Mouse (Mus musculus): ENCODE data around the gene Ptprj.
"Not testable (repeated sequence)": the region's sequence is repeated elsewhere in the genome, so short reads cannot be mapped to it uniquely, and the experiment has no call there.

Gene Ptprj

GRCm38 (mm10) chr2:90577451-90578279 lies 2.8 kb downstream of the Ptprj start:
- no peak for DNase-seq (ENCODE audit: inconsistent ontology term)

DNA sequence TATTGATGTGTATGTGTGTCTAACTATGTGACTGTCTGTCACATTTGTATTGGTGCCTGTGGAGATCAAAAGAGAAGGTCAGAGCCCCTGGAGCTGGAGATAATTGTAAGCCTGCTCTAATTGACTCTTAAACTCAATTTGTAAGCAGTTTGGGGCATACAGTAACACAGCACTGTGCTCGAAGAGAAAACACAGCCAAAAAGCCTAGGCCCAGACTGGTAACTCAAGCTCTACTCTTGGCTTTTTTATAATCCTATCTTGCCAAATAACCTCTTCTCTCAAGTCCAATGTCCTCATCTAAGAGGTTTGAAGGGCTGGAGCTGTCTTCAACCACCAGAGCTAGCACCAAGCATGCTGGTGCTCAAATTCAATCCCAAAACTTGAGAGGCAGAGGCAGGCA lies 3.5 kb downstream of the Ptprj start:
- no peak for DNase-seq (ENCODE audit: inconsistent ontology term)

DNA sequence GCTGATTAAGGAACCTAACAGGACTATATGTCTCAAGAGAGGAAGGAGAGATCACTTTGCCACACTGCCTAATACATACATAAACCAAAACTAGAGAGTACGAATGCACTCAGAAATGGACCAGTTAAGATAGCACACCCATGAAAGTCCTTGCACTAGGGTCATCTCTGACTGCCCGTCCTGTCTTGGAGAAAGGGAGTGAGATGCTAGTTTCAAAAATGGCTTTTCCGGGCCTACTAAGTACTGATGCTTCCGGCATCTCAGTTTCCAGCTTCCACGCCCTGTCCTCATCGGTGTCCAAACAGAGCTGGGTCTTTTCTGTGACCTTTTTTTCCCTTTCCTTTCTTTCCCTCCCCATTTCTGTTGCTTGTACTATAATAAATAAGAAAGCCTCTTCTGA lies 4.0 kb downstream of the Ptprj start:
- no peak for DNase-seq (ENCODE audit: inconsistent ontology term)

GRCm38 (mm10) chr2:90575713-90576112 lies 4.7 kb downstream of the Ptprj start:
- DNase-seq (ENCODE audit: inconsistent ontology term), result no peak

- DNase-seq (ENCODE audit: inconsistent ontology term), result no peak
Observed at GRCm38 (mm10) chr2:90575116-90575515, 5.3 kb downstream of the Ptprj start.

DNA sequence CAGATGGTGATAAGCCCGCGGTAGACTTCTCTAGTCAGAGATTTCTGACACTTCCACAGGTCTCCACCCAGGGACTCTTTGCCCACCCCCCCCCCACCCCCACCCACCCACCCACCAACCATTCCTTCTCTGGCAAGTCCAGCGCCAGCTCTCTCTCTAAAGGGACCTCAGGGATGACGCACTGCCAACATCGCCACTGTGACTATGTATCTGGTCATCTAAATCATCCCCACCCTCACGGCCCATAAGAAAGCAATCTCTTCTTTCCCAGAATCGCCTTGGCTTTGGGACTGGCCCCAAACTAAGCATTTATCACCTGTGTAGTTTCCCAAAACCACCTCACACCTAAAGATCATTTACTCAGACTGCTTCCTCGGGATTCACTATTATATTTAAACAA lies 5.9 kb downstream of the Ptprj start:
- DNase-seq (ENCODE audit: inconsistent ontology term), result no peak

DNA sequence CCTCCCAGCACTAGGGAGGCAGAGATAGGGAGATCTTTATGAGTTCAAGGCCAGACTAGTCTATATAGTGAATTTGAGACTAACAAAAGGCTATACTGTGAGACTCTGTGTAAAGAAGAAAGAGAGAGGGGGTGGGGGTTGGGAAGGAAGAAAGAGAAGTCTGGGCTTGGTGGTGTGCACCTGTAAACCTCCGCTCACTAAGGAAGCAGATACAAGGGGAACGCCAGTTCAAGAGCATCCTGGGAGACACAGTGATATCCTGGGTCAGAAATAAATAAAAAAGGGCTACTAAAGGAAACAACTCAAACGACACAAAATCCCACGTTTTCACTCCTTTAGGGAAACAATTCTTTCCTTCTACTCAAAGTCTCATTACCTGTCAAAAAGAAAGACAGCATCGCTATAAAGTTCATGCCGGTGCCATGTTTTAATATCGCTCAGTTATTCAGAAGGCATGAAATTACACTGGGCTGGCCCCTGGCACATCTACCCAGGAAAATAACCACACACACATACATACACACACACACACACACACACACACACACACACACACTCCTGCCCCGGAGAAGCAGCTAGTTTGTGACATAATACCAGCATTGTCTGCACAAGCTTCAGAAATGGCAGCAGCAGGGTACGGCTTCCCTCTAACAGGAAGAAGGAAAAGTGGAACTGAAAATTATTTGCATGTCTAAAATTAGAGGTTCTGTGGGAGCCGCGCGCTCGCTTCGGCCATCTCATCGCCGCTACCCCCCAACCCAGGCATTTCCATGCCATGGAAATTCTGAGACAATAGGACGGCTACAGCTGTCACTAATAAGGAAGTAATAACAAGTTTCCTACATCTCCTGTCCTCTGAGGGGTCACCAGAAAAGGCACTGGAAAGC lies 6.6 kb downstream of the Ptprj start:
- DNase-seq (ENCODE audit: inconsistent ontology term), result peak; percentile 56

DNA sequence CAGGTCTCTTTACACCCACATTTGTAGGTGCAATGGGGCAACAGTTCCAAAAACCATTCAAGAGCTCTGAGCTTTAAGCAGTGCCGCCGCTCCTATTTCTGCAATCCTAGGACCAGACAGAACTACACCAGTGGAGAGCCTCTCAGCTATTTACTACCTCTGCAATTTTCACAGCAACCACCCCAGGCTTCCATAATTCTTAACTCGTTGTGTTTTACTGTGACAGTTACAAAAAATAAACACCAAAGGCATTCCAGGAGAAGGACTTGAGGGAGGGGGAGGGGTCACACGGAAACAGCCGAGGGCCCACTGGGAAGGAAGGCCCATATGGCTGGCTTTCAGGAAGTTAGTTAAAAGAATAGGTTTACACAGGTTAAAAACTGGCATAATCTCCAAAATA lies 8.3 kb downstream of the Ptprj start:
- no peak for DNase-seq (ENCODE audit: inconsistent ontology term)

DNA sequence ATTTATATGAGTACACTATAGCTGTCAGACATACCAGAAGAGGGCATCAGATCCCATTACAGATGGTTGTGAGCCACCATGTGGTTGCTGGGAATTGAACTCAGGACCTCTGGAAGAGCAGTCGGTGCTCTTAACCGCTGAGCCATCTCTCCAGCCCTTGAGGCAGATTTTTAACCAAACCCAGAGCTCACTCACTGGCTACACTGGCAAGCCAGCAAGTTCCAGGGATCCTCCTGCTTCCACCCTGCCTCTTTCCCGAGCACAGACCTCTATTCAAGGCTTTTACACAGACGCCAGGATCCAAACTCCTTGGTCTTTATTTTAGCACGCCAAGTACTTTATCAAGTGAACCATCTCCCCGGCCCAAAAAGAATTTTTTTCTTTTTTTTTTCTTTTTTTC lies 9.0 kb downstream of the Ptprj start:
- not testable (repeated sequence) for DNase-seq (ENCODE audit: inconsistent ontology term)

- no peak for DNase-seq (ENCODE audit: inconsistent ontology term)
Observed at GRCm38 (mm10) chr2:90570871-90571270, 9.6 kb downstream of the Ptprj start.

DNA sequence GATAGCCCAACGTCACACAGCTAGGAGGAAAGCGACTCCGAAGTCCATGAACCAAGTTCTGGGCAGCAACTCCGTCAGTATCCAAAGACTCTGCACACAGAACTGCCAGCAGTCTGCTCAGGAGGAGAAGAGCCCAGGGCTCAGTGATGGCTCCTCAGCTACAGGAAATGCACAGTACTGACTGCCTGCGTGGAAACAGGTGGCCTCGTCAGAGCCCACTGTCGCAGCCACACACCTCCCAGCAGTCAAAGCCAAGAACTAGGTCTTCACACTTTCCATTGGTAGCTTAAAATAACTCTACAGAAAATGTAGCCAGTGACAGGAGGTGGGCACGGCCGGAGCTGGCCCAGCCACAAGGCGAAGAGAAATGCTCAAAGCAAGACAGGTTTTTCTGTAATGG lies 10.2 kb downstream of the Ptprj start:
- DNase-seq (ENCODE audit: inconsistent ontology term), result no peak

DNA sequence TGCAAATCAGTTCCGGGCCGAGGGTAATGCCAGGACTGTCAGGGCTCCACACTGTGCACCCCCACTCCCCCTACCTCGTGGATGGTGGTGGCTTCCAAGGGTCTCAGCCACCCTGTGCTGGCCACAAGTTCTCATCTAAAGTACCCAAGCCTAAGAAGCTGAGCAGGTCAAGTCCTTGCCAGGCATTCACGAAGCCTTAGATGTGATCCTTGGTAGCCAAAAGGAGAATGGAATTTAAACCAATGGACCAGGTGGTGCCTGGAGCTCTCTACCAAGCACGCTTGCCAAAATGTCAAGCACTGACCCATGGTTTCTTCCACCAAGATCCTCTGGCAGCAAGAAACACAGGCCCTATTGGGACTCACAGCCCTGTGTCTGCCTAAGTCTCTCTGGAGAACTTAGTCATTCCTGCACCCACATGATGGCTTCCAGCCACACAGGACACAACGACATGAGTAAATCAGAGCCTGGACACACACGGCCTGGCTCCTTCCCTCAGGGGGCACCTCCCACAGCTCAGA lies 11.4 kb downstream of the Ptprj start:
- peak; percentile 57 for DNase-seq (ENCODE audit: inconsistent ontology term)

DNA sequence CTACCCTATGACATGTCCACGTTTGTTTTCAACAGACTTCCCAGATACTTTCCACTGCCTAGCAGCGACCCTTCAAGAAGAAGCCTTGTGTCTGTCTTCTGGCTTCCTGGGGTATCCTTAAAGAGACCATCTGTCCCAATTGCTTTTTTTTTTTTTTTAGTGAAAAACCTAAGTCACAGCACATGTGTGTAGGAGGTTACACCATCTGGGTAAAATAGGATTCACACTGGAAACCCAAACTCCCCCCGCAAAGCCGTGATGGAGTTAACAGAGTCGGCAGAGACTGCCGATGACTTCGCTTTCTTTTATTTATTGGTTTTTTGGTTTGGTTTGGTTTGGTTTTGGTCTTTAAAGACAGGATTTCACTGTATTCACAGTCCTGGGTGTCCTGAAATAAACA lies 12.4 kb downstream of the Ptprj start:
- no peak for DNase-seq (ENCODE audit: inconsistent ontology term)

DNA sequence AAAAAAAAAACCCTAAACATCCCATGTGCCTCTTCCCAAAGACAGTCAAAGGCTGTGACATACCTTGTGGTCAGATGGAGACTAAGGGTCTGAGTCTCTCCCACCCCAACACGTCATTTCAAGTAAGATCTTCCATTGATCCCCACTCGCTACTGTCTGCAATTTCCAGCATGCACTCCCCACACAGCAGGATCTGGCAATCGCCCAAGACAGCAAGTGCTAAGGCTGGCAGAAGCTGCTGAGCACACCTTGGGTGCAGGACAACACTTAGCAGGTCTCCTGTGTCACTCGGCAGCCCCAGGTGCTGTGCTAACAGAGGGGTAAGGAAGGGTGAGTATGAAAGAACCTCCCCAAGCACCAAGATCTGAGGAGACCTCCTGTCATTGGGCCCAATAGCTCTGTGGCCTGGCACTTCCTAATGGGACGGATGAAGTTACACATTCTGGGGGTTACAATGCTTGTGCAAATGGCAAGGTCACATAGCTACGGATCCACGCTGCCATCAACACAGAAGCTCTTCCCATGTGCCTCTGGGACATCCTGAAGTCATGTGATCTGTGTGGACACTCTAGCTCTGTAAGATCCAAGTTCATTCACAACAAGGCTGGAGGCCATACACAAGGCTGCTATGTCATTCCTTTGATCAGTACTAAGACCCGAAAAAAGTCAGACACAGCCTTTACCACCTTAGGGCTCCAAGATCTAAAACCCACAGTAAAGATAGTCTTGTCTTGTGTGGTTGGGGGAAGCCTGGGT lies 13.5 kb downstream of the Ptprj start:
- no peak for DNase-seq (ENCODE audit: inconsistent ontology term)

DNA sequence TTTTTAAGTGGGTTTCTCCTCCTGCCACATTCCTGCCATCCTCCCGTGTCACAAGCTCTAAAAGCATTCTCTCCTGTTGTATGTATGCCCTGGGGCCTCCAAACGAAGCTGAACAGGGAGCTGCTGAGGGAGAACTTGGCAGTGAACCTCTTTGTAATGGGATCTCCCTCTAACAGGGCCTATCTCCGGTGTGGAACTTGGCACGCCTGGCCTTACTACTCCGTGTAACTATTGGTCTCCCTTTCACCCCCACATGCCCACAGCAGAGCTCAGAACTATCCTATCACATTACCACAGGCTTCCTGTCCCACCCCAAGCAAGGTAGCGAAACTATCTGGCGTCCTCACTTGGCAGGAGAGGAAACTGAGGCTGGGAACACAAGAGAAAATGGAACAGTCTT lies 14.4 kb downstream of the Ptprj start:
- DNase-seq (ENCODE audit: inconsistent ontology term), result peak; percentile 68

GRCm38 (mm10) chr2:90565192-90565929 lies 15.1 kb downstream of the Ptprj start:
- DNase-seq (ENCODE audit: inconsistent ontology term), result no peak

DNA sequence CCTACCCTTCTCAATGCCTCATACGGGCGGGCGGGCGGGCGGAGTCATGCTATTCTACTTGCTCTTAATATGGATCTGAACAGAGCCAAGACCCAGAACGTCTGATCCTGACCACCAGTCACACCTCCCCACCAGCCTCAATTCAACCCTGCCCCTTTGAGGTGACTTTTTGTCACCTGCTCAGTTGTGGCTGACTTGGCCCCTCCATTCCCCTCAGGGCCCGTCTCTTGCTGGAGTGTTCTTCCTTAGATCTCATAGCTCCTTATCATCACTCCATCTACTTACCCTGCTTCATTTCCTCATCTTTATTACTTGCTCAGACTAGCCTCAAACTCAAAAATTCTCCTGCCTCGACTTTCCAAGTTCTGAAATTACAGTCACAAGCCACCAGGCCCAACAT lies 15.9 kb downstream of the Ptprj start:
- no peak for DNase-seq (ENCODE audit: inconsistent ontology term)

DNA sequence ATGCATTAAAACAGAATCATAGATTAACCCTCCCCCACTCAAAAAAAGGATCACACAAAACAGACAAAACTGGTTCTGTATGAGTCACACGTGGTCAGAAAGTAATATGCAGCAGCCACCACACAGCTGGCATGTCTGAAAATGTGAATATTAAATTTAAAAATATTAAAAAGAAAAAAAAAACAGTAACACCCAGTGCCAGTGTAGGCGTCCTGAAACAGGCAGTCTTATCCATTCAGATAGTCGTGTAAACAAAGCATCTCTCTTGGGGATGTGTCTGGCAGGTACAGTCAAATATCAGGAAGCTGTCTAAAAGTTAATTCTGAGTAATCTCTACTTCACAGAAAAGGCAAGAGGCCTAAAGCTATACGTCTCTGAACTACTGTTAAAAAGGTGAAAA lies 17.3 kb downstream of the Ptprj start:
- DNase-seq (ENCODE audit: inconsistent ontology term), result no peak

- DNase-seq (ENCODE audit: inconsistent ontology term), result no peak
Observed at GRCm38 (mm10) chr2:90562126-90562670, 18.2 kb downstream of the Ptprj start.

GRCm38 (mm10) chr2:90560197-90560843 lies 20.1 kb downstream of the Ptprj start:
- DNase-seq (ENCODE audit: inconsistent ontology term), result no peak

Measured in Muller cell, postnatal 12 days (primary cell).